Mouse (Mus musculus) cerebellum, adult 2 months (tissue): ENCODE results near the gene Dnase1l1. TPM values are rescaled to one million over a fixed set of nuclear protein-coding genes. Genes with fewer than 3 reads are reported as not detected.

Source experiments
- DNase-seq, 2 experiments: peaks; one replicate each; pipeline ENCODE4 v3.0.0; 2021
- H3K27ac ChIP-seq: fragments of 200-500 bp; 2 replicates; pipeline ENCODE4 v1.5.1; 2012; ENCODE audit warnings: low read length, control low read depth, inconsistent platforms; ENCODE audit not compliant: insufficient read depth
- H3K27me3 ChIP-seq: fragments of 200-500 bp; 2 replicates; pipeline ENCODE4 v1.6.1; 2012; ENCODE audit warnings: inconsistent platforms, mild to moderate bottlenecking, low read length, moderate library complexity; ENCODE audit not compliant: control insufficient read depth, insufficient read depth
- H3K4me1 ChIP-seq: fragments of 200-500 bp; 2 replicates; pipeline ENCODE4 v1.6.1; 2011; ENCODE audit warnings: low read length; ENCODE audit not compliant: control insufficient read depth, insufficient read depth
- H3K4me3 ChIP-seq: fragments of 200-500 bp; replicated peaks from 2 replicates; pipeline ENCODE3; 2011; ENCODE audit warnings: mild to moderate bottlenecking, low read depth, low read length, control low read depth; ENCODE audit not compliant: insufficient read depth
- CTCF ChIP-seq: fragments of 200-500 bp; IDR thresholded peaks from 2 replicates; pipeline ENCODE4 v1.5.1; 2011; ENCODE audit warnings: low read depth, mild to moderate bottlenecking, control low read depth, low read length, moderate library complexity, borderline replicate concordance; ENCODE audit not compliant: insufficient read depth
- POLR2A ChIP-seq: fragments of 200-500 bp; IDR thresholded peaks from 2 replicates; pipeline ENCODE4 v1.6.1; 2011; ENCODE audit warnings: low read length, control low read depth, borderline replicate concordance; ENCODE audit not compliant: insufficient read depth
- WGBS: fragments of 180-500 bp; shearing (Covaris S2); methylation state at CpG from one replicate; pipeline ENCODE4 v1.1.7; 2018; 5-methylcytosine and 5-hydroxymethylcytosine counted together
- polyA plus RNA-seq: library from polyadenylated mRNA; depleted of rRNA; stranded (reverse); fragments of >200 nt; gene quantifications from 2 replicates; pipeline ENCODE4 v1.2.3, GENCODE M21; 2012; rRNA removed

Gene Dnase1l1
- 6.4 and 7.5 TPM in 2 replicates for polyA plus RNA-seq

GRCm38 (mm10) chrX:74281732-74282394, at the start of gene Dnase1l1, which contains the start of gene Taz:
TSS of gene Dnase1l1 (minus strand) at chrX:74282337.
TSS of gene Taz (plus strand) at chrX:74281912.
- no peak for TF ChIP-seq POLR2A
- TF ChIP-seq CTCF = no peak
- peak; percentile 72 to 82 for DNase-seq
- H3K27me3 ChIP-seq = no peaks in the 10 kb centered on the region
- 10% methylated on average over 16 of the region's 16 CpGs for WGBS
- peak within 1 kb of the TSS; percentile 75 for H3K4me3 ChIP-seq
- peak within 1 kb of the TSS; percentile 61; the same call in 1 of the 2 replicates for H3K27ac ChIP-seq
- H3K4me1 ChIP-seq = 0 out of 2 replicates have a peak, but pooled peaks cover 3% of the 10 kb centered on the region

- Histone ChIP-seq H3K4me1 (peaks cover 8% of the 10 kb centered on the region), H3K27ac (no peak overlapping the region), H3K4me3 (no peak overlapping the region), H3K27me3 (no peaks in the 10 kb centered on the region)
- no peak for TF ChIP-seq CTCF
- TF ChIP-seq POLR2A = no peak
- WGBS = 22% methylated on average over 2 of the region's 2 CpGs
- DNase-seq = peak; percentile 40 to 65
Measured at GRCm38 (mm10) chrX:74330166-74330930, 48.2 kb upstream of the Dnase1l1 start.

GRCm38 (mm10) chrX:74329215-74329671, 47.1 kb upstream of the Dnase1l1 start:
- 13% methylated on average over 10 of the region's 10 CpGs for WGBS
- no peak overlapping the region for H3K27ac ChIP-seq
- H3K4me3 ChIP-seq = peak overlapping the region; percentile 74
- no peak for TF ChIP-seq CTCF
- TF ChIP-seq POLR2A = no peak
- no peak for DNase-seq
- peaks cover 8% of the 10 kb centered on the region for H3K4me1 ChIP-seq
- H3K27me3 ChIP-seq = no peaks in the 10 kb centered on the region

GRCm38 (mm10) chrX:74328725-74329161, 46.6 kb upstream of the Dnase1l1 start, which contains the start of gene Plxna3:
TSS of gene Plxna3 (plus strand) at chrX:74329066.
- 9% methylated on average over 23 of the region's 30 CpGs for WGBS
- peak; percentile 49; the same call in 1 of the 2 replicates for TF ChIP-seq POLR2A
- TF ChIP-seq CTCF = no peak
- peak within 1 kb of the TSS; percentile 90 for H3K27ac ChIP-seq
- peak within 1 kb of the TSS; percentile 74 for H3K4me3 ChIP-seq
- peaks cover 8% of the 10 kb centered on the region for H3K4me1 ChIP-seq
- H3K27me3 ChIP-seq = no peaks in the 10 kb centered on the region
- DNase-seq = peak; percentile 69 to 78

GRCm38 (mm10) chrX:74312540-74313464, 30.7 kb upstream of the Dnase1l1 start, which contains the start of gene Fam50a:
TSS of gene Fam50a (plus strand) at chrX:74313033.
- TF ChIP-seq POLR2A (peak; percentile 54; the same call in 1 of the 2 replicates), CTCF (no peak)
- peak; percentile 86 to 91 for DNase-seq
- 4% methylated on average over 59 of the region's 59 CpGs for WGBS
- Histone ChIP-seq H3K27ac (peak within 1 kb of the TSS; percentile 83), H3K4me3 (peak within 1 kb of the TSS; percentile 81), H3K4me1 (peaks cover 4% of the 10 kb centered on the region), H3K27me3 (no peaks in the 10 kb centered on the region)

DNA sequence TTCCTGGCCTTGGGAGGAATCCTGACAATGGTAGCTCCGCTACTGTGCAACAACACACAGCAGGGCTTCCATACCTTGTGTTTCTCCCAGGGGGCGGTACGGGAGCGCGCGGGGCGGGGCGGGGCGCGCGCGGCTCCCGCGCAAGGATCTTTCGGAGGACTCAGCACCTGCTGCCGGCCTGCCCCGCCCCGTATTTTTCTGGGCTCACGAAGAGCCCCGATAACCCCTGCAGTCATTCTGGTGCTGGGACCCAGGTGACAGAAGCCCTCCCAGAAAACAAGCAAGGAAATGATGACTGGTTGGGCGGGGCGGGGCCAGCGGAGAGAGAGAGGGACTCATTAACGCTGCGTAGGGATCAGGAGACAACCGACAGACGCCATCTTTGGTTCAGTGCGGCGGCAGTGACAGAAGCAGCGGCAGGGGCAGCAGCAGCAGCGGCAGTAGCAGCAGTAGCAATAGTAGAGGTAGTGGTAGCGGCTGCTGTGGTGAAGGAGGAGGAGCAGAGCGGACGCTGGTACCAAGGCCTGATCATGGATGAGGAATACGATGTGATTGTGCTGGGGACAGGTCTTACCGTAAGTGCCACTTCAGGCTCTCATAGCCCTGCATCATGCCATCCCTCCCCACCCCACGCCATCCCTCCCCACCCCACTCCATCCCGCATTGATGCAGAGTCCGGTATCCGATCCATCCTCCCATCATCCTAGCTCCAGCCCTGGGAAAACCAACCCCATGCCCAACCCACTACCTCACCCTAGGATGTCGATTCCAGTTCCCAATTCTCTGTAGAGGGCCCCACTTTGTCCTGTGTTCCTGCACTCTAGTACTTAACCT, 22.9 kb upstream of the Dnase1l1 start, which contains the start of gene Gdi1:
Gene Gdi1 (plus strand): TSS at position 132 of the 834 bp plus-strand sequence.
- Histone ChIP-seq H3K27me3 (no peaks in the 10 kb centered on the region), H3K27ac (peak within 1 kb of the TSS; percentile 94), H3K4me1 (peaks cover 4% of the 10 kb centered on the region), H3K4me3 (peak within 1 kb of the TSS; percentile 92)
- WGBS = 11% methylated on average over 41 of the region's 41 CpGs
- DNase-seq = peak; percentile 74 to 85
- peak; percentile 90 for TF ChIP-seq POLR2A
- TF ChIP-seq CTCF = no peak
